Mouse (Mus musculus) ES-E14 (cell line): ENCODE results near the gene Kctd6. TPM values are rescaled to one million over a fixed set of nuclear protein-coding genes. Genes with fewer than 3 reads are reported as not detected.

Source experiments
- DNase-seq: peaks from one replicate; pipeline ENCODE4 v3.0.0-alpha.2; 2013; ENCODE audit warnings: low read depth, low spot score
- H3K27ac ChIP-seq: 2 replicates; pipeline ENCODE4 v1.5.1; 2012; ENCODE audit warnings: low read depth, mild to moderate bottlenecking, low read length, moderate library complexity, mixed read lengths; ENCODE audit not compliant: poor library complexity, insufficient read depth, severe bottlenecking
- H3K36me3 ChIP-seq: 2 replicates; pipeline ENCODE4 v1.6.1; 2012; ENCODE audit warnings: mild to moderate bottlenecking, low read length, moderate library complexity, mixed read lengths; ENCODE audit not compliant: control insufficient read depth, poor library complexity, insufficient read depth, severe bottlenecking
- H3K4me1 ChIP-seq, 2 experiments: fragments of 150-350 bp in 1 of 2; sonication (generic) in 1 of 2; 2 replicates each; pipeline ENCODE4 v1.6.1; 2012; ENCODE audit warnings: low read length in 2 of 2, mild to moderate bottlenecking in 1 of 2, mixed read lengths in 1 of 2; ENCODE audit not compliant: control insufficient read depth in 2 of 2, insufficient read depth in 2 of 2, poor library complexity in 1 of 2
- H3K4me3 ChIP-seq, 2 experiments: fragments of 150-350 bp in 1 of 2; sonication (generic) in 1 of 2; 2 replicates each; pipeline ENCODE4 v1.5.1; 2012; ENCODE audit warnings: low read length in 2 of 2, low read depth in 1 of 2, mild to moderate bottlenecking in 1 of 2, mixed read lengths in 1 of 2; ENCODE audit not compliant: insufficient read depth in 1 of 2, poor library complexity in 1 of 2, severe bottlenecking in 1 of 2
- H3K9ac ChIP-seq: 2 replicates; pipeline ENCODE4 v1.6.1; 2012; ENCODE audit warnings: low read depth, mild to moderate bottlenecking, low read length, mixed read lengths; ENCODE audit not compliant: poor library complexity, insufficient read depth, severe bottlenecking
- H3K9me3 ChIP-seq: fragments of 150-350 bp; sonication (generic); 2 replicates; pipeline ENCODE4 v1.6.1; 2012; ENCODE audit warnings: low read depth, mild to moderate bottlenecking, low read length; ENCODE audit not compliant: control insufficient read depth, insufficient read depth
- CHD2 ChIP-seq: IDR thresholded peaks from 2 replicates; pipeline ENCODE4 v1.6.1; 2014; ENCODE audit warnings: mild to moderate bottlenecking, low read depth, low read length, inconsistent platforms
- HCFC1 ChIP-seq: IDR thresholded peaks from 2 replicates; pipeline ENCODE4 v1.6.1; 2012; ENCODE audit warnings: low read length, inconsistent platforms, borderline replicate concordance; ENCODE audit not compliant: insufficient read depth
- MAFK ChIP-seq: IDR thresholded peaks from 2 replicates; pipeline ENCODE4 v1.6.1; 2014; ENCODE audit warnings: mild to moderate bottlenecking, low read depth, low read length, inconsistent platforms; ENCODE audit not compliant: insufficient read depth
- ZC3H11A ChIP-seq: IDR thresholded peaks from 2 replicates; pipeline ENCODE4 v1.6.1; 2012; ENCODE audit warnings: low read depth, mild to moderate bottlenecking, inconsistent platforms, low read length, borderline replicate concordance
- ZNF384 ChIP-seq: IDR thresholded peaks from 2 replicates; pipeline ENCODE4 v1.6.1; 2012; ENCODE audit warnings: low read depth, low read length, inconsistent platforms
- in situ Hi-C, 2 experiments: fragments of 600-800 bp; cut with MboI; formaldehyde crosslinking; loops; one replicate each; pipeline ENCODE4 v1.15.1; 2025; ENCODE audit warnings: low sequenced_read_pairs in 2 of 2, inconsistent platforms in 1 of 2; ENCODE audit not compliant: unreplicated experiment in 2 of 2
- total RNA-seq: library from RNA; depleted of rRNA; stranded (reverse); fragments of 300-350 nt; gene quantifications from 2 replicates; pipeline ENCODE4 v1.2.3, GENCODE M21; 2012

Gene Kctd6
- total RNA-seq, 1 experiment: 11.9 TPM

DNA sequence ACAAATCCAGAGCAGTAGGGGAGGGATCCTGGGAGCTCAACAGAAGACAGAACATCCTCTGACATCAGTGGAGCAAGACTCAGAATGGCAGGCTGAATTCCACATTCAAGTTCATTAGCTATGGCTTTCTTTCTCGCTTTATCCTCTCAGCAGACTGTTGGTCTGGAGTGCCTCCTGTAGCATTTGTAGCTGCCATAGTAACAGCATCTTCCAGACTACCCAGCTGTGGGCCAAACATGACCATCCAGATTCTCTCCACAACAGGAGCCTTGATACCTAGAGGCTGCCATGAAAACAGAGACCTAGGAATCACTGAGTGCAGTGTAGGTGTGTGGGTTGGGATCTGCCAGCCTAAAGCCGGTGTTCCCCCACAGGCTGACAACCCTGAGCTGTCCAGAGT lies 4.0 kb upstream of the Kctd6 start:
- Histone ChIP-seq H3K36me3 (no peaks in the 10 kb centered on the region), H3K27ac (no peak overlapping the region), H3K4me3 (no peak overlapping the region), H3K4me1 (peaks cover 4 to 8% of the 10 kb centered on the region in 2 experiments; a peak in 3 of 4 replicates), H3K9ac (no peak overlapping the region), H3K9me3 (no peaks in the 10 kb centered on the region)
- TF ChIP-seq ZNF384 (no peak), CHD2 (no peak), MAFK (no peak), HCFC1 (no peak), ZC3H11A (no peak)
- DNase-seq: no peak
- in situ Hi-C loops: no loop called here

DNA sequence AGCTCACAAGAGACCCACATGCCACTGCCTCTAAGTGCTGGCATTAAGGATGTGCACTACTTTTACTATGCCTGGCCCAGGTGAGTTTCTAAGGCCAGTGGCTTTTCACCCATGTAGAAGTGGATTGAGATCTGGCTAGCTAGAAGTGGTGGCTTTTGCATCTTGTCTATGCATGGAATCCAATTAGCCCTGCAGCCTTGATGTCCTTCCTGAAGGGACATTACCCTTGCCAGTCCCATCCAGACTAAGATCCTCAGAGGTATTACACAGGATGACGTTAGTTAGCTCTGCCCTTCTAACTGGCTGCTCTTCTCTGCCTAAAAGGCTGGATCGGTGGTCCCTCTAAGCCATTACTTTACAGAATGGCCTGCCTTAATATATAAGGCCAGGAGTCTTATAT lies 944 bp upstream of the Kctd6 start:
- DNase-seq: no peak
- Histone ChIP-seq H3K9me3 (no peaks in the 10 kb centered on the region), H3K4me3 (no peak overlapping the region), H3K27ac (no peak overlapping the region), H3K9ac (no peak overlapping the region), H3K36me3 (no peaks in the 10 kb centered on the region), H3K4me1 (peaks cover 0 to 3% of the 10 kb centered on the region in 2 experiments; a peak in 2 of 4 replicates)
- TF ChIP-seq ZNF384 (no peak), MAFK (no peak), CHD2 (no peak), ZC3H11A (no peak), HCFC1 (no peak)
- in situ Hi-C loops: no loop called here

DNA sequence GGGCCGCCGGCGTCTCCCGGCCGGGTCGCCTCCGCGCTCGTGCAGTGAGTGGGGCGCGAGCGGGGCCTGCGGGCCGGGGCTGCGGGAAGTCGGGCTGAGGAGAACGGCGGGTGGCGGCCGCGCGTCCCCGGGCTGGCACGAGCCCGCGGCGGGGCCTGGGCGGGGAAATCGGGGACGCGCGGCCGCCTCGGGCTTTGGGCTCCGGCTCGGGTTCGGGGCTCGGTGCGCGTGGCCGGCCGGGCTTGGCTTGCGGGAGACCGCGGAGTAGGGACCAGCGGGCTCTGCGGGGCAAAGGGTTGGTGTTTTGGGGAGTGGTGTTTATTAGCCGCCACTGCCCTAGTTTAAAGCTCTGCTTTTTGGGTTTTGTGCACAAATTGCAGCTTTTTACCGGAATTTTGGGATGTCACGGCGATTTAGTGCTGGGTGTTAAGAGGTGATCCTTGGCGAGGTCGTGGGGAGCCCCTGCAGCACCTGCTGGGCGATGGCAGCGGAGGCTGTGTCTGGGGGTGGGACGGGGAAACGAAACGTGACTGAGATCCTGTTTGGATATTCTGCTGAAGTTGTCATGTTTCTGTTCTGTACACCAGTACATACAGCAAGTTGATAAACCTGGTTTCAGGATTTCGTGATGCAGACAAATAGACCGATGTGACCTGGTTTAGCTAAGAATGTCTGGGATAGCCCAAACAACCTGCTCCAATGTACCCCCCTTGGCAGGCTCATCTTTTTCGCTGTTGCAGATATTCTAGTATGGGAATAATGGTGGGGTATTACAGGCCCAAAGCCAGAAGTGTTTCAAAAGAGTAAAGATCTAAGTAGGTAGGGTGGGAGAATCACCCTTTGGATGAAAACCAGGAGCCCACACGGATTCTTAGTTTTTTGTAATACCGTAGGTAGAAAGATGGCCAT lies 613 bp downstream of the Kctd6 start:
- H3K4me3 ChIP-seq: peak overlapping the region; percentile 76 to 94
- H3K4me1 ChIP-seq: peaks cover 2 to 6% of the 10 kb centered on the region in 2 experiments
- no peaks in the 10 kb centered on the region for H3K9me3 ChIP-seq
- H3K9ac ChIP-seq: peak overlapping the region; percentile 95
- DNase-seq: no peak
- peak overlapping the region; percentile 80; the same call in 1 of the 2 replicates for H3K27ac ChIP-seq
- H3K36me3 ChIP-seq: no peaks in the 10 kb centered on the region
- TF ChIP-seq ZC3H11A (no peak), HCFC1 (no peak), CHD2 (no peak)
- in situ Hi-C loops: no loop called here

DNA sequence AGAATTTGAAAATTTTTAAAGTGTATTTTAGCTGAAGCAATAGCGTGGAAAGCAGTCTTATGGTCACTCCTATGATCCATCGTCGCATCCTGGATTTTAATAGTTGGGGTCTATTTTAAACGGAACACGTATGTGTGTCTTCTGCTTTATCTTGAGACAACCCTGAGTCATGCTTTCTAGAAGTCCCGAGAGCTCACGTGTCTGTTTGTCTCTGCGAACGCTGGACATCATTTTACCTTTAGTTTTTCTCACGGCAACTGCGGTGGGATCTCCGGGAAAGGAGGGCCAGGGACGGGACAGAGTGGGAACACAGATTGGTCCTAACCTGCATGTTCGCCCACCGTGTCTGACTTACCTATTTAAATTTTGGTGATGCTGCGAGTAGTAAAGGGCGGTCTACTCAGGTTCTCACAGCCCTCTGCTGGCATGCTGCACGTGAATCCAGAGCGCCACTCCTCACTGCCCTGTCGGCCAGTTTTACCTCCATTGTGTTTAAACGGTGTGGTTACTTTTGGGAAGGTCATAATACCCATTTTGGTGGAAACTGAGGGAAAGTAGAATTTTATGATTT lies 1.4 kb downstream of the Kctd6 start:
- TF ChIP-seq MAFK (no peak), ZNF384 (no peak), CHD2 (no peak), HCFC1 (no peak), ZC3H11A (no peak)
- Histone ChIP-seq H3K9me3 (no peaks in the 10 kb centered on the region), H3K4me1 (peaks cover 6 to 11% of the 10 kb centered on the region in 2 experiments), H3K27ac (0 out of 2 replicates have a peak overlapping the region, but pooled peaks have one; percentile 3), H3K36me3 (no peaks in the 10 kb centered on the region), H3K4me3 (peak overlapping the region; percentile 76 to 94), H3K9ac (peak overlapping the region; percentile 95)
- DNase-seq: no peak
- in situ Hi-C loops: no loop called here
